Mouse (Mus musculus) left cerebral cortex, postnatal 25 days (tissue): ENCODE data around the gene Stra8. TPM values are rescaled to one million over a fixed set of nuclear protein-coding genes. Genes with fewer than 3 reads are reported as not detected.
A peak's percentile ranks its signal among the peaks of the same experiment; 100 is the strongest.

Experiments
- DNase-seq, 2 experiments: peaks; one replicate each; pipeline ENCODE4 v3.0.0; 2022; ENCODE audit warnings: low spot score in 2 of 2, mixed read lengths in 1 of 2
- intact Hi-C: fragments of 180-260 bp; cut with DNase I; formaldehyde crosslinking; loops from one replicate; pipeline ENCODE4 v1.15.1; 2025
- total RNA-seq, 2 experiments: library from RNA; stranded (reverse); gene quantifications; 2 replicates each; pipeline ENCODE4 v1.2.3; 2021

Stra8 gene
- total RNA-seq, 2 experiments from 2014 or later, result not detected

GRCm38 (mm10) chr6:34936743-34937142 is 16.8 kb downstream of the Stra8 start:
- DNase-seq, result no peak
- intact Hi-C loops, result no loop called here

- intact Hi-C loops, result no loop called here
- DNase-seq, result no peak
Observed at GRCm38 (mm10) chr6:34938280-34938928, 18.4 kb downstream of the Stra8 start.

GRCm38 (mm10) chr6:34938929-34939325 is 19.0 kb downstream of the Stra8 start:
- intact Hi-C loops, result no loop called here
- no peak for DNase-seq

GRCm38 (mm10) chr6:34939451-34939850 is 19.5 kb downstream of the Stra8 start:
- intact Hi-C loops, result no loop called here
- DNase-seq, result no peak

GRCm38 (mm10) chr6:34941496-34941895 is 21.5 kb downstream of the Stra8 start:
- no peak for DNase-seq
- intact Hi-C loops, result no loop called here

- no peak for DNase-seq
- intact Hi-C loops, result no loop called here
Observed at GRCm38 (mm10) chr6:34942446-34942845, 22.5 kb downstream of the Stra8 start.

- no peak for DNase-seq
- intact Hi-C loops, result no loop called here
Observed at GRCm38 (mm10) chr6:34943499-34943898, 23.5 kb downstream of the Stra8 start.

- intact Hi-C loops, result no loop called here
Observed at GRCm38 (mm10) chr6:34946486-34947079, 26.6 kb downstream of the Stra8 start.

GRCm38 (mm10) chr6:34948461-34948860 is 28.5 kb downstream of the Stra8 start:
- intact Hi-C loops, result no loop called here
- peak in 1 of 2 experiments; percentile 14 for DNase-seq

More at GRCm38 (mm10) chr6:34946486-34947079, 26.6 kb downstream of the Stra8 start:
- DNase-seq, result no peak

- no peak for DNase-seq
- intact Hi-C loops, result no loop called here
Observed at GRCm38 (mm10) chr6:34951518-34951917, 31.6 kb downstream of the Stra8 start.

GRCm38 (mm10) chr6:34951956-34952667 is 32.1 kb downstream of the Stra8 start:
- DNase-seq, result no peak
- intact Hi-C loops, result no loop called here

GRCm38 (mm10) chr6:34954926-34955861 is 35.2 kb downstream of the Stra8 start:
- intact Hi-C loops, result no loop called here
- no peak for DNase-seq

- intact Hi-C loops, result no loop called here
- no peak for DNase-seq
Observed at GRCm38 (mm10) chr6:34955862-34956241, 35.9 kb downstream of the Stra8 start.

GRCm38 (mm10) chr6:34959131-34959530 is 39.2 kb downstream of the Stra8 start:
- intact Hi-C loops, result no loop called here
- no peak for DNase-seq

- intact Hi-C loops, result no loop called here
- DNase-seq, result no peak
Observed at GRCm38 (mm10) chr6:34964550-34964949, 44.6 kb downstream of the Stra8 start.

- intact Hi-C loops, result no loop called here
Observed at GRCm38 (mm10) chr6:34965819-34966539, 46.0 kb downstream of the Stra8 start.

GRCm38 (mm10) chr6:34971181-34971580 is 51.2 kb downstream of the Stra8 start:
- intact Hi-C loops, result no loop called here
- no peak for DNase-seq

More at GRCm38 (mm10) chr6:34965819-34966539, 46.0 kb downstream of the Stra8 start:
- no peak for DNase-seq

GRCm38 (mm10) chr6:34979291-34979690 is 59.3 kb downstream of the Stra8 start:
- intact Hi-C loops, result no loop called here
- DNase-seq, result no peak

- intact Hi-C loops, result no loop called here
- DNase-seq, result no peak
Observed at GRCm38 (mm10) chr6:34980661-34981060, 60.7 kb downstream of the Stra8 start.
